Mouse (Mus musculus) lung, embryonic 14.5 days (tissue): ENCODE results near the gene Tac1. TPM values are rescaled to one million over a fixed set of nuclear protein-coding genes. Genes with fewer than 3 reads are reported as not detected.
"Not testable (repeated sequence)": the region's sequence is repeated elsewhere in the genome, so short reads cannot be mapped to it uniquely, and the experiment has no call there.

Experiments
- ATAC-seq: fragments of 200-750 bp; cut with Nextera tagmentation; 2 replicates; pipeline ENCODE4 v1.8.0; 2017; ENCODE audit warnings: mild to moderate bottlenecking, moderate TSS enrichment, moderate library complexity; ENCODE audit not compliant: insufficient read depth
- DNase-seq: peaks from one replicate; pipeline ENCODE4 v3.0.0-alpha.2; 2015
- H3K27ac ChIP-seq: fragments of 300-500 bp; sonication (generic); 2 replicates; pipeline ENCODE4 v1.5.1; 2014; ENCODE audit warnings: low read depth, mild to moderate bottlenecking, moderate library complexity
- H3K27me3 ChIP-seq: fragments of 300-500 bp; sonication (generic); 2 replicates; pipeline ENCODE4 v1.6.1; 2014; ENCODE audit warnings: low read length, control low read depth; ENCODE audit not compliant: insufficient read depth
- H3K36me3 ChIP-seq: fragments of 300-500 bp; sonication (generic); 2 replicates; pipeline ENCODE4 v1.6.1; 2014; ENCODE audit warnings: control low read depth; ENCODE audit not compliant: insufficient read depth
- H3K4me1 ChIP-seq: fragments of 300-500 bp; sonication (generic); 2 replicates; pipeline ENCODE4 v1.6.1; 2014; ENCODE audit warnings: antibody characterized with exemption, control low read depth; ENCODE audit not compliant: insufficient read depth
- H3K4me2 ChIP-seq: fragments of 300-500 bp; sonication (generic); 2 replicates; pipeline ENCODE4 v1.6.1; 2014; ENCODE audit warnings: mild to moderate bottlenecking
- H3K4me3 ChIP-seq: fragments of 300-500 bp; sonication (generic); 2 replicates; pipeline ENCODE4 v1.5.1; 2014; ENCODE audit warnings: low read depth, low read length
- H3K9ac ChIP-seq: fragments of 300-500 bp; sonication (generic); 2 replicates; pipeline ENCODE4 v1.6.1; 2014
- H3K9me3 ChIP-seq: fragments of 300-500 bp; sonication (generic); 2 replicates; pipeline ENCODE4 v1.6.1; 2016; ENCODE audit warnings: low read depth, low read length, control low read depth
- CTCF ChIP-seq: IDR thresholded peaks from 2 replicates; pipeline ENCODE4 v1.5.1; 2016; ENCODE audit warnings: antibody characterized with exemption, low read depth
- WGBS: fragments of 180-500 bp; shearing (Covaris S2); extraction: QIAGEN DNeasy Blood & Tissue Kit; methylation state at CpG from one replicate; pipeline ENCODE4 v1.1.7; 2014; 5-methylcytosine and 5-hydroxymethylcytosine counted together
- polyA plus RNA-seq: library from polyadenylated mRNA; unstranded; fragments of >200 nt; fragmentation: Nextera tagmentation; extraction: Ambion mirVana; gene quantifications from 2 replicates; pipeline ENCODE4 v1.2.1, GENCODE M21; 2014

Tac1 gene
- 0.18 TPM in 1 of 2 replicates, not detected in the other for polyA plus RNA-seq

GRCm38 (mm10) chr6:7554829-7555391 is at the start of gene Tac1:
Gene Tac1 (plus strand): TSS chr6:7554879.
- H3K4me1 ChIP-seq, result no peaks in the 10 kb centered on the region
- no peak within 1 kb of the TSS for H3K27ac ChIP-seq
- no peak for TF ChIP-seq CTCF
- 2% methylated on average over 37 of the region's 37 CpGs for WGBS
- DNase-seq (peak; percentile 15), ATAC-seq (peak; percentile 24; the same call in 1 of the 2 replicates)
- H3K9ac ChIP-seq, result no peak within 1 kb of the TSS
- H3K4me3 ChIP-seq, result peak within 1 kb of the TSS; percentile 24
- H3K36me3 ChIP-seq, result no peaks in the 10 kb centered on the region
- peaks cover 37% of the 10 kb centered on the region for H3K27me3 ChIP-seq
- peak within 1 kb of the TSS; percentile 46 for H3K4me2 ChIP-seq
- no peaks in the 10 kb centered on the region for H3K9me3 ChIP-seq

DNA sequence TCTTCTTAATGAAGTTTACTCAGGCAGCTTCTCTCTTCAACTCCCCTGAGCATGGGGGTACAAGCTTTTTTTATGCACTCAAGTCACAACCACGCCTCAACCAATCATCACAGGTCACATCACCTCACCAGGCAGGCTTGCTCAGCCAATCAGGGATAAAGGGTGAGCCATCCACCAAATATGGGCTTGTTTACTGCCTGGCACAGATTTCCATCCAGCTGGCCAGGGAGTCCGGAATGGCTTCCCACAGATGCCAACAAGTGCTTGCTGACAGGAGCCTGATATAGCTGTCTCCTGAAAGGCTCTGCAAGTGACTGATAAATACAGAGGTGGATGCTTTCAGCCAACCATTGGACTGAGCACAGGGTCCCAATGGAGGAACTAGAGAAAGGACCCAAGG is 11.2 kb upstream of the Tac1 start:
- 75% methylated on average over 2 of the region's 2 CpGs for WGBS
- not testable (repeated sequence) for DNase-seq, H3K27me3 ChIP-seq, ATAC-seq, H3K9ac ChIP-seq, H3K4me2 ChIP-seq, H3K4me1 ChIP-seq, H3K36me3 ChIP-seq, H3K27ac ChIP-seq, H3K9me3 ChIP-seq, H3K4me3 ChIP-seq

GRCm38 (mm10) chr6:7555688-7556476 is 1.2 kb downstream of the Tac1 start:
- no peaks in the 10 kb centered on the region for H3K9me3 ChIP-seq

DNA sequence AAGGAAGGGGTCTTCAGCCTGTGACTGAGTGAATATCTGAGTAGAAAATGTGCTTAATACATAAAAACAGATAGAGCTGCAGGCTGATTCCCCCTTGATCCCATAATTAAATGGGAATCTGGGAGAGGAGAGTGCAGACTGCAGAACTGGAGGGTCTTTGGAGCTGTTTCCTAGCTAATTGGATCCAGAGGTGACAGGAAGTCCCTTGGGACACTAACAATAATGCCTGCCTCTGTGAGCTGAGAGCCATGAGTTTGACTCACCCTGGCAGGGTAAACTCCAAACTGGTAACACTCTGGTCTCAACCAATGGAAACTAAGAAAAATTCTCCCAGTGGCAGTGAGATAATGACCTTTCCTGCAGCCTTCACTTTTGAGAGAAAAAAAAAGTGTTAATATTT is 3.5 kb downstream of the Tac1 start:
- DNase-seq (no peak), ATAC-seq (no peak)
- TF ChIP-seq CTCF, result no peak
- H3K36me3 ChIP-seq, result no peaks in the 10 kb centered on the region
- H3K27ac ChIP-seq, result no peak overlapping the region
- H3K4me1 ChIP-seq, result no peaks in the 10 kb centered on the region
- H3K4me2 ChIP-seq, result no peak overlapping the region
- H3K27me3 ChIP-seq, result peaks cover 37% of the 10 kb centered on the region
- H3K9me3 ChIP-seq, result no peaks in the 10 kb centered on the region
- H3K4me3 ChIP-seq, result no peak overlapping the region
- H3K9ac ChIP-seq, result no peak overlapping the region

More at GRCm38 (mm10) chr6:7555688-7556476, 1.2 kb downstream of the Tac1 start:
- Histone ChIP-seq H3K4me1 (no peaks in the 10 kb centered on the region), H3K4me3 (no peak overlapping the region; the same call in 1 of the 2 replicates), H3K27ac (no peak overlapping the region), H3K9ac (no peak overlapping the region), H3K27me3 (peaks cover 37% of the 10 kb centered on the region), H3K4me2 (peak overlapping the region; percentile 46), H3K36me3 (no peaks in the 10 kb centered on the region)
- DNase-seq (no peak), ATAC-seq (no peak)
- WGBS, result 3% methylated on average over 25 of the region's 25 CpGs
- TF ChIP-seq CTCF, result no peak

- Histone ChIP-seq H3K27me3 (peaks cover under 1% of the 10 kb centered on the region; the same call in 1 of the 2 replicates), H3K4me1 (no peaks in the 10 kb centered on the region), H3K9ac (no peak overlapping the region), H3K9me3 (no peaks in the 10 kb centered on the region), H3K36me3 (no peaks in the 10 kb centered on the region), H3K4me2 (no peak overlapping the region), H3K4me3 (no peak overlapping the region), H3K27ac (no peak overlapping the region)
- ATAC-seq (peak; percentile 58; the same call in 1 of the 2 replicates), DNase-seq (peak; percentile 33)
- 47% methylated on average over 6 of the region's 6 CpGs for WGBS
- TF ChIP-seq CTCF, result no peak
Observed at GRCm38 (mm10) chr6:7562524-7562923, 7.8 kb downstream of the Tac1 start.

GRCm38 (mm10) chr6:7564537-7564936 is 9.9 kb downstream of the Tac1 start:
- WGBS, result 78% methylated on average over 3 of the region's 3 CpGs
- no peaks in the 10 kb centered on the region for H3K4me1 ChIP-seq
- H3K4me3 ChIP-seq, result no peak overlapping the region
- no peak overlapping the region for H3K27ac ChIP-seq
- DNase-seq (no peak), ATAC-seq (no peak)
- TF ChIP-seq CTCF, result no peak
- H3K4me2 ChIP-seq, result no peak overlapping the region
- H3K9me3 ChIP-seq, result no peaks in the 10 kb centered on the region
- H3K9ac ChIP-seq, result no peak overlapping the region
- no peaks in the 10 kb centered on the region for H3K27me3 ChIP-seq
- no peaks in the 10 kb centered on the region for H3K36me3 ChIP-seq

GRCm38 (mm10) chr6:7571144-7571543 is 16.5 kb downstream of the Tac1 start:
- 67% methylated on average over 1 of the region's 1 CpGs for WGBS
- no peak overlapping the region for H3K9ac ChIP-seq

More at GRCm38 (mm10) chr6:7571144-7571543, 16.5 kb downstream of the Tac1 start:
- H3K4me2 ChIP-seq, result no peak overlapping the region
- H3K4me1 ChIP-seq, result no peaks in the 10 kb centered on the region
- H3K9me3 ChIP-seq, result no peaks in the 10 kb centered on the region
- DNase-seq (no peak), ATAC-seq (no peak)
- H3K4me3 ChIP-seq, result no peak overlapping the region
- no peaks in the 10 kb centered on the region for H3K36me3 ChIP-seq
- no peaks in the 10 kb centered on the region for H3K27me3 ChIP-seq
- no peak for TF ChIP-seq CTCF
- no peak overlapping the region for H3K27ac ChIP-seq
